Mouse (Mus musculus): Measurements from ENCODE around the gene Ank. TPM values are rescaled to one million over a fixed set of nuclear protein-coding genes. Genes with fewer than 3 reads are reported as not detected.

The Ank gene
- polyA plus RNA-seq, 1 experiment, result 9.7 TPM

DNA sequence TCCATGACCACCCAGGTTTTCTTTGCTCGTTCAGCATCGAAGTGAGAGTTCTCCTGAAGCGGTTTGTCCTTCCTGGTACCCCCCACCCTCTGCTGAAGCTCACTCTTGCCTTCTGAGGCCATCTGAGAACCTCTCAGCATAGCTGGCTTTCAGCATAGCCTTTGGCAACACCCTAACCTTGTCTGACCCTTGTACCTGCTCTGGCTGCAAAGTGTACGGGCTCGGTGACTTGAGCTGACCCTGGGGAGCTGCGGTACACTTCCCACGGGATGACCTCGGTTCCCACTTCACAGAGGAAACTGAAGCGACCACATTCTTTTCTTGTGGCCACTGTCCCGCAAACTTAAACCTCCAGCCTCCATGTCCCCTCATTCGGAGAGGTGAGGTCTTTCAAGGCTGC, 93.8 kb downstream of the Ank start:
- no peaks in the 10 kb centered on the region for H3K36me3 ChIP-seq (ENCODE audit: control insufficient read depth, insufficient read depth, low read length, poor library complexity, severe bottlenecking)
- no peak overlapping the region for H3K9ac ChIP-seq (ENCODE audit: low read depth, poor library complexity, severe bottlenecking)
- no peaks in the 10 kb centered on the region for H3K4me1 ChIP-seq (ENCODE audit: control insufficient read depth, insufficient read depth, low read length)
- H3K4me3 ChIP-seq (ENCODE audit: low read depth, low read length), result no peak overlapping the region
- no peaks in the 10 kb centered on the region for H3K9me3 ChIP-seq (replicated peaks; ENCODE audit: control insufficient read depth, insufficient read depth, low read length, poor library complexity, severe bottlenecking)
- H3K27me3 ChIP-seq (ENCODE audit: control insufficient read depth, insufficient read depth, low read length, poor library complexity, severe bottlenecking), result no peaks in the 10 kb centered on the region
- no peak for TF ChIP-seq CTCF (IDR thresholded peaks at IDR 0.05; ENCODE audit: low read depth, low read length)
- TF ChIP-seq POLR2A (IDR thresholded peaks at IDR 0.05; ENCODE audit: insufficient read depth, low read length), result no peak
- no peak overlapping the region for H3K27ac ChIP-seq (ENCODE audit: insufficient read depth, low read length)

DNA sequence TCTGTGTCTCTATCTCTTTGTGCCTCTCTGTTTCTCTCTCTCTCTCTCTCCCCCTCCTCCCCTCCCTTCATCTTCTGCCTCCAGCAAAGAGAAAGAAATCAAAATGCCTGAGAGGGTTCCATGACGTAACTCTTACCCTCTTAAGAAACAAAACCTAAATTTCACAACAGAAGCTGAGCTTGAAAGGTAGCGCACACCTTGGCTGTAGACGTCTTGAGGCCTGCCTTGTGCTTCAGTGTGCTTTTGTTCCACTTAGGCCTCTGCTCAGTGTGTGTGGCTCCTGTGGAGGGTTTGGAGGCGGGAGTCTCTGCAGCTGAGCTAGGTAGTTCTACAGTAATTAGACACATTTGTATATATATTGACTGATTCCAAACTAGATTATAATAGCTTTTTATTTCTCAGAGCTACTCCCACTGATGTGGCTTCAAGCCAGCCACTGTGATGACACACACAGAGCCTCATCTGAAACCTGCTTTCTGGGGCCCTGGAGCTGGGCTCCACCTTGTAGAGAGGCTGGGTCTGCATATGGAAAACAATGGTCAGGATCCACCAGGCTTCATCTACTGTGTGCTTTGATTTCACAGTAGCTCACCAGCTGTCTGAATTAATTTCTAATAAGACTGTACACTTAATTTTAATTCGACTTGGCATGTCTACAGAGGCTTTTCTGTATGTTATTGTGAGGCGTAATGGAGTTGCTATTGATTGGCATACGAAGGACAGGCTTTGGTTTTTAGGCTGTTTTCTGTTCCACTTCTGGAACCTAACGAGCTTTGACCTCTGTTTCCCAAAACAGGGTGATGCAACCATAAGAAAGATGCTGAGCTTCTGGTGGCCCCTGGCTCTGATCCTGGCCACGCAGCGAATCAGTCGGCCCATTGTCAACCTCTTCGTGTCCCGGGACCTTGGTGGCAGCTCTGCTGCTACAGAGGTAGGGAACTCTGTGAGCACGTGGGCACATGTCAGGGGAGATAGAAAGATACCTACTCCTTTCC, 97.9 kb downstream of the Ank start:
- H3K4me1 ChIP-seq (ENCODE audit: control insufficient read depth, insufficient read depth, low read length), result no peaks in the 10 kb centered on the region
- H3K9me3 ChIP-seq (replicated peaks; ENCODE audit: control insufficient read depth, insufficient read depth, low read length, poor library complexity, severe bottlenecking), result no peaks in the 10 kb centered on the region
- TF ChIP-seq EP300 (IDR thresholded peaks at IDR 0.05; ENCODE audit: insufficient read depth, low read depth, low read length) (no peak), CTCF (IDR thresholded peaks at IDR 0.05; ENCODE audit: low read depth, low read length) (no peak), POLR2A (IDR thresholded peaks at IDR 0.05; ENCODE audit: insufficient read depth, low read length) (no peak)
- no peak overlapping the region for H3K9ac ChIP-seq (ENCODE audit: low read depth, poor library complexity, severe bottlenecking)
- no peaks in the 10 kb centered on the region for H3K36me3 ChIP-seq (ENCODE audit: control insufficient read depth, insufficient read depth, low read length, poor library complexity, severe bottlenecking)
- H3K4me3 ChIP-seq (ENCODE audit: low read depth, low read length), result no peak overlapping the region
- no peaks in the 10 kb centered on the region for H3K27me3 ChIP-seq (ENCODE audit: control insufficient read depth, insufficient read depth, low read length, poor library complexity, severe bottlenecking)
- no peak overlapping the region for H3K27ac ChIP-seq (ENCODE audit: insufficient read depth, low read length)

DNA sequence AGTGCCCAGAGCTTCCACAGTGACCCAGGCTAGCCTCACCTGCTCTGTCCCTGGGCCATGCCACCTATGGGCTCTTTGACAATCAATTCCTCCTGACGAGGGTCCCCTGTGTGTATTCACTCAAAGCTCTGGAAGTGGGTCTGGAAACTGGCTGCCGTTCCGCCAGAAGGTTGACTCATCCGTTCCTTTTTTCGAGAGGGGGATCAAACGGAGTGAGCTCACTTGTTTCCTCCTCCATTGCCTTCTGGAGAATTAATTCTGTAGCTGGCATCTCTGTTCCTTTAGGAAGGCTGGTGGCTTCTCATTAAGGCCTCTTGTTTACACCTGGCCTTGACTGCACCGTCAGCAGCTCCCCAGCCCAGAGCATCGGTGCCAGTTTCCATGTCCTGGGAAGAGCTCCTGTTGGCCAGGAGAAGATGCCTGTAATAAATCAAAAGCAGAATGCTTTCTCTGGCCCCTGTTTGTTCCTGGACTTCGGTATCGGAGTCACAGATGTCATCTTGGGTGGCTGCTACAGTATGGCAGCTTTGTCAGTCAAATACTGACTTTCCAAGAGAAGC, 99.2 kb downstream of the Ank start:
- Histone ChIP-seq H3K27ac (ENCODE audit: insufficient read depth, low read length) (no peak overlapping the region), H3K9ac (ENCODE audit: low read depth, poor library complexity, severe bottlenecking) (no peak overlapping the region), H3K4me1 (ENCODE audit: control insufficient read depth, insufficient read depth, low read length) (no peaks in the 10 kb centered on the region), H3K27me3 (ENCODE audit: control insufficient read depth, insufficient read depth, low read length, poor library complexity, severe bottlenecking) (no peaks in the 10 kb centered on the region), H3K9me3 (replicated peaks; ENCODE audit: control insufficient read depth, insufficient read depth, low read length, poor library complexity, severe bottlenecking) (no peaks in the 10 kb centered on the region), H3K4me3 (ENCODE audit: low read depth, low read length) (no peak overlapping the region), H3K36me3 (ENCODE audit: control insufficient read depth, insufficient read depth, low read length, poor library complexity, severe bottlenecking) (no peaks in the 10 kb centered on the region)
- TF ChIP-seq CTCF (IDR thresholded peaks at IDR 0.05; ENCODE audit: low read depth, low read length) (no peak), POLR2A (IDR thresholded peaks at IDR 0.05; ENCODE audit: insufficient read depth, low read length) (no peak), EP300 (IDR thresholded peaks at IDR 0.05; ENCODE audit: insufficient read depth, low read depth, low read length) (no peak)

DNA sequence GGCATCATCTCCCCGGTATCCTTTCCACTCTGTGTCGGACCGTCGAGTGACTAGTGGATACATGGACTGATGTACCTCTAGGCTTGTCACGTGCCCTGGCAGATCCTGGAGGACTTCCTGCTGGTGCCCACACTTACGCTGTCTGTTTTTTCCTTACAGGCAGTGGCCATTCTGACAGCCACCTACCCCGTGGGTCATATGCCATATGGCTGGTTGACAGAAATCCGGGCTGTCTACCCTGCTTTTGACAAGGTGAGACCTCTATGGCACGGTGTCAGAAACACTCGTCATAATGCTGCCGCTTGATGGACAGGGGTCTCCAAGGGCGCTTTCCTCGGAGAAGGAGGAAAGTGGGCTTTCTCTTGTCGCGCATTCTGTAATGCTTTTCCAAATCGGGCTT, 100.9 kb downstream of the Ank start:
- no peaks in the 10 kb centered on the region for H3K36me3 ChIP-seq (ENCODE audit: control insufficient read depth, insufficient read depth, low read length, poor library complexity, severe bottlenecking)
- TF ChIP-seq POLR2A (IDR thresholded peaks at IDR 0.05; ENCODE audit: insufficient read depth, low read length) (no peak), EP300 (IDR thresholded peaks at IDR 0.05; ENCODE audit: insufficient read depth, low read depth, low read length) (no peak), CTCF (IDR thresholded peaks at IDR 0.05; ENCODE audit: low read depth, low read length) (no peak)
- no peak overlapping the region for H3K27ac ChIP-seq (ENCODE audit: insufficient read depth, low read length)
- H3K4me3 ChIP-seq (ENCODE audit: low read depth, low read length), result no peak overlapping the region
- no peaks in the 10 kb centered on the region for H3K9me3 ChIP-seq (replicated peaks; ENCODE audit: control insufficient read depth, insufficient read depth, low read length, poor library complexity, severe bottlenecking)
- no peaks in the 10 kb centered on the region for H3K27me3 ChIP-seq (ENCODE audit: control insufficient read depth, insufficient read depth, low read length, poor library complexity, severe bottlenecking)
- no peaks in the 10 kb centered on the region for H3K4me1 ChIP-seq (ENCODE audit: control insufficient read depth, insufficient read depth, low read length)
- H3K9ac ChIP-seq (ENCODE audit: low read depth, poor library complexity, severe bottlenecking), result no peak overlapping the region

DNA sequence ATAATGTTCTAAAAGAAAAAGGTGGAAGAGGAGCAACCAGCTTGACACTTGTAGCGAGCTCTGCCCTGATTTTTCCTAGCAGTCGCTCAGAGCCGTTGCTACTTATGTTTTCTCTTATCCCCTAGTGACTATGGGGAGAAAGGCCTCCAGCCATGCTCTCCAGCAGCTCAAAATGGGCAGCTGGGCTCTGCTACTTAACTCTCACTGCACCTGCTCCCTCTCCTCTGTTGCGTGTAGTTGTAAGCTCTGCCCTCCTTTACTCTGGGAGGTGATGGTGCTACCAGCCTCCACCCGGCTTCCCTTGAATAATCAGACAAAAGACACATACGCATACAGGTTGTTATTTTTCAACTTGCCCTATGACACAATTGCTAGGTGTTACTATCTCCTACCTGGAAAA, 101.9 kb downstream of the Ank start:
- no peaks in the 10 kb centered on the region for H3K27me3 ChIP-seq (ENCODE audit: control insufficient read depth, insufficient read depth, low read length, poor library complexity, severe bottlenecking)
- no peaks in the 10 kb centered on the region for H3K9me3 ChIP-seq (replicated peaks; ENCODE audit: control insufficient read depth, insufficient read depth, low read length, poor library complexity, severe bottlenecking)
- no peaks in the 10 kb centered on the region for H3K4me1 ChIP-seq (ENCODE audit: control insufficient read depth, insufficient read depth, low read length)
- H3K9ac ChIP-seq (ENCODE audit: low read depth, poor library complexity, severe bottlenecking), result no peak overlapping the region
- H3K4me3 ChIP-seq (ENCODE audit: low read depth, low read length), result no peak overlapping the region
- TF ChIP-seq EP300 (IDR thresholded peaks at IDR 0.05; ENCODE audit: insufficient read depth, low read depth, low read length), result no peak
- H3K36me3 ChIP-seq (ENCODE audit: control insufficient read depth, insufficient read depth, low read length, poor library complexity, severe bottlenecking), result no peaks in the 10 kb centered on the region
- no peak overlapping the region for H3K27ac ChIP-seq (ENCODE audit: insufficient read depth, low read length)

DNA sequence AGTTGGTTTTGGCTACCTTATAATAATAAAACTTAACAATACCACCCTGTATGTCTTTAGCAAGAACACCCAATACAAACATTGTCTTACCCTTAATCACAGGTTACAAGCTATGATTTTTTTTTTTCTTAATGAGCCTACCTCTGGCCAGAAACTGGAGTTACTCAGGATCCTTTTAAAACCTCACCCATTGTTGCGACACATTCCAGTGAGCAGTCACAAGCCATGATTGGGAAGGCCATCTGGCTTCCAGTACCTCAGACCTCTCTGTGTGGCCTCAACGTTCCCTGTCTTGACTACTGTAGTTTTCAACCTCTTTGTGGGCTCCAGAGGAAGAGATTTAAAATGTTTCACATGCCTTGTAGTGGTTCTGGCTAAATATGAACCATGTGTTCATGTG, 103.4 kb downstream of the Ank start:
- Histone ChIP-seq H3K4me3 (ENCODE audit: low read depth, low read length) (no peak overlapping the region), H3K9me3 (replicated peaks; ENCODE audit: control insufficient read depth, insufficient read depth, low read length, poor library complexity, severe bottlenecking) (no peaks in the 10 kb centered on the region), H3K36me3 (ENCODE audit: control insufficient read depth, insufficient read depth, low read length, poor library complexity, severe bottlenecking) (no peaks in the 10 kb centered on the region), H3K9ac (ENCODE audit: low read depth, poor library complexity, severe bottlenecking) (no peak overlapping the region), H3K27me3 (ENCODE audit: control insufficient read depth, insufficient read depth, low read length, poor library complexity, severe bottlenecking) (no peaks in the 10 kb centered on the region), H3K27ac (ENCODE audit: insufficient read depth, low read length) (no peak overlapping the region), H3K4me1 (ENCODE audit: control insufficient read depth, insufficient read depth, low read length) (no peaks in the 10 kb centered on the region)
- TF ChIP-seq POLR2A (IDR thresholded peaks at IDR 0.05; ENCODE audit: insufficient read depth, low read length) (no peak), EP300 (IDR thresholded peaks at IDR 0.05; ENCODE audit: insufficient read depth, low read depth, low read length) (no peak), CTCF (IDR thresholded peaks at IDR 0.05; ENCODE audit: low read depth, low read length) (no peak)

Data from ES-Bruce4 (cell line).